Mouse (Mus musculus): ENCODE results near the gene Psma6. TPM values are rescaled to one million over a fixed set of nuclear protein-coding genes. Genes with fewer than 3 reads are reported as not detected.

The Psma6 gene
- polyA plus RNA-seq, 1 experiment, result 147 TPM

DNA sequence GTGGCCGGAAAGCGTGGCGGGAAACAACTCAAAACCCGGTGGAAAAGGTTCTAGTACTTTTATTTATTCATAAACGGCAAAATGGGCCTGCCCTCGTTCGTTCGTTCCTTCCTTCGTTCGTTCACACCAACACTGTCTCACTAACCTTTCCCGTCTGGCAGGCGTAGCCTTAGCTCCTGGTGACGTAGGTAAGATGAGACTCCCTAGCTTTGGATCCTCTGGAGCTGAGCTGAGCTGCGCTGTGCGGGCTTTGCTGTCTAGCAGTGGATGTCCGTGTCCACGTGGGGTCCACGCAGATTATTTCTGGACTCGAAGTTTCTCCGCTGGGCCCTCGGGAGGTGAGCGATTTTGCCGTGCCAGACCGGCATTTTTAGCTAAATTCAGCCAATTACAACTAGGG, 36.2 kb downstream of the Psma6 start:
- WGBS, result 94% methylated on average over 24 of the region's 24 CpGs

DNA sequence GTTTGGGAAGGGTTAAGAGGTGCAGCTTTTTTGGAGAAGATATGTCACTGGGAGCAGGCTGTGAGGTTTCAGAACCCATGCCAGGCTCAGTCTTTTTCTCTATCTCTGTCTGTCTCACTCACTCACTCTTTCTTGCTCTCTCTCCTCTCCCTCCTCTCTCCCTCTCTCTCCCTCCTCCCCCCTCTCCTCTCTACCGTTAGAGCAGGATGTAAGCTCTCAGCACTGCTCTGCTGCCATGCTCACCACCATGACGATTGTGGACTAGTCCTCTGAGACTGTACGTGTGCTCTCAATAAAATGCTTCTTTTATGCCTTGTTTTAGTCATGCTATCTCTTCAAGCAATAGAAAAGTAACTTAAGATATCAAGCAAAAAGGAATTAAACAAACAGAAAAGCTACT, 38.0 kb downstream of the Psma6 start:
- Histone ChIP-seq H3K27me3 (ENCODE audit: control insufficient read depth, insufficient read depth, low read length) (no peaks in the 10 kb centered on the region), H3K4me3 (replicated peaks; ENCODE audit: insufficient read depth, low read depth, low read length) (no peak overlapping the region), H3K4me1 (ENCODE audit: control insufficient read depth, insufficient read depth, low read length) (no peaks in the 10 kb centered on the region), H3K27ac (ENCODE audit: insufficient read depth, low read length) (no peak overlapping the region)
- DNase-seq, result no peak
- no peak for TF ChIP-seq CTCF (IDR thresholded peaks at IDR 0.05; ENCODE audit: borderline replicate concordance, insufficient read depth, low read depth, low read length)
- no peak for TF ChIP-seq POLR2A (IDR thresholded peaks at IDR 0.05; ENCODE audit: borderline replicate concordance, insufficient read depth, low read length)
- WGBS, result 30% methylated on average over 3 of the region's 3 CpGs

More for the DNA sequence above, 36.2 kb downstream of the Psma6 start:
- Histone ChIP-seq H3K27ac (ENCODE audit: insufficient read depth, low read length) (no peak overlapping the region), H3K27me3 (ENCODE audit: control insufficient read depth, insufficient read depth, low read length) (no peaks in the 10 kb centered on the region), H3K4me1 (ENCODE audit: control insufficient read depth, insufficient read depth, low read length) (no peaks in the 10 kb centered on the region), H3K4me3 (replicated peaks; ENCODE audit: insufficient read depth, low read depth, low read length) (no peak overlapping the region)
- no peak for DNase-seq
- TF ChIP-seq CTCF (IDR thresholded peaks at IDR 0.05; ENCODE audit: borderline replicate concordance, insufficient read depth, low read depth, low read length) (no peak), POLR2A (IDR thresholded peaks at IDR 0.05; ENCODE audit: borderline replicate concordance, insufficient read depth, low read length) (no peak)

DNA sequence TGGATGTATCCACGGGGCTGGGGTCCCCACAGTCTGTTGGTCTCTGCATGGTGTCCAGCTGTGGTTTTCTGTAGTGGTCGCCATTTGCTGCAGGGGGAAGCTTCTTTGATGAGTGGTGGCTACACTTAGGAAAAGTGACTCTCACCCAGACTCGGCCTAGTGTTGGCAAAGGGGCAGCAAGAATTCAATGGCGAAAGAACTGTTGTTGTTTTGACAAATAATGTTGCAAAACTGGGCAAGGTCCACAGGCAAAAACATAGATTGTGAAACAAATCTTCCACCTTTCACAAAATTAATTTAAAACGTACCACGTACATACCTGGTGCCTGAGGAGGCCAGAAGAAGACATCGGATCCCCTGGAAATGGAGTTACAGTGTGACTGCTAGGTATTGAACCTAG, 42.3 kb downstream of the Psma6 start:
- H3K4me3 ChIP-seq (replicated peaks; ENCODE audit: insufficient read depth, low read depth, low read length), result no peak overlapping the region
- H3K27ac ChIP-seq (ENCODE audit: insufficient read depth, low read length), result no peak overlapping the region
- WGBS, result 77% methylated on average over 7 of the region's 7 CpGs
- H3K27me3 ChIP-seq (ENCODE audit: control insufficient read depth, insufficient read depth, low read length), result no peaks in the 10 kb centered on the region
- TF ChIP-seq POLR2A (IDR thresholded peaks at IDR 0.05; ENCODE audit: borderline replicate concordance, insufficient read depth, low read length) (no peak), CTCF (IDR thresholded peaks at IDR 0.05; ENCODE audit: borderline replicate concordance, insufficient read depth, low read depth, low read length) (no peak)
- no peaks in the 10 kb centered on the region for H3K4me1 ChIP-seq (ENCODE audit: control insufficient read depth, insufficient read depth, low read length)
- DNase-seq, result no peak

- Histone ChIP-seq H3K27me3 (ENCODE audit: control insufficient read depth, insufficient read depth, low read length) (no peaks in the 10 kb centered on the region), H3K4me1 (ENCODE audit: control insufficient read depth, insufficient read depth, low read length) (no peaks in the 10 kb centered on the region; the same call in 1 of the 2 replicates), H3K27ac (ENCODE audit: insufficient read depth, low read length) (no peak overlapping the region), H3K4me3 (replicated peaks; ENCODE audit: insufficient read depth, low read depth, low read length) (no peak overlapping the region)
- WGBS, result 74% methylated on average over 8 of the region's 8 CpGs
- TF ChIP-seq POLR2A (IDR thresholded peaks at IDR 0.05; ENCODE audit: borderline replicate concordance, insufficient read depth, low read length) (no peak), CTCF (IDR thresholded peaks at IDR 0.05; ENCODE audit: borderline replicate concordance, insufficient read depth, low read depth, low read length) (no peak)
- DNase-seq, result no peak
Observed at GRCm38 (mm10) chr12:55429201-55429600, 45.2 kb downstream of the Psma6 start.

GRCm38 (mm10) chr12:55429956-55430355, 45.9 kb downstream of the Psma6 start:
- Histone ChIP-seq H3K4me3 (replicated peaks; ENCODE audit: insufficient read depth, low read depth, low read length) (no peak overlapping the region), H3K27me3 (ENCODE audit: control insufficient read depth, insufficient read depth, low read length) (no peaks in the 10 kb centered on the region), H3K4me1 (ENCODE audit: control insufficient read depth, insufficient read depth, low read length) (no peaks in the 10 kb centered on the region; the same call in 1 of the 2 replicates), H3K27ac (ENCODE audit: insufficient read depth, low read length) (no peak overlapping the region)
- DNase-seq, result no peak
- WGBS, result 92% methylated on average over 4 of the region's 4 CpGs
- TF ChIP-seq POLR2A (IDR thresholded peaks at IDR 0.05; ENCODE audit: borderline replicate concordance, insufficient read depth, low read length) (no peak), CTCF (IDR thresholded peaks at IDR 0.05; ENCODE audit: borderline replicate concordance, insufficient read depth, low read depth, low read length) (no peak)

DNA sequence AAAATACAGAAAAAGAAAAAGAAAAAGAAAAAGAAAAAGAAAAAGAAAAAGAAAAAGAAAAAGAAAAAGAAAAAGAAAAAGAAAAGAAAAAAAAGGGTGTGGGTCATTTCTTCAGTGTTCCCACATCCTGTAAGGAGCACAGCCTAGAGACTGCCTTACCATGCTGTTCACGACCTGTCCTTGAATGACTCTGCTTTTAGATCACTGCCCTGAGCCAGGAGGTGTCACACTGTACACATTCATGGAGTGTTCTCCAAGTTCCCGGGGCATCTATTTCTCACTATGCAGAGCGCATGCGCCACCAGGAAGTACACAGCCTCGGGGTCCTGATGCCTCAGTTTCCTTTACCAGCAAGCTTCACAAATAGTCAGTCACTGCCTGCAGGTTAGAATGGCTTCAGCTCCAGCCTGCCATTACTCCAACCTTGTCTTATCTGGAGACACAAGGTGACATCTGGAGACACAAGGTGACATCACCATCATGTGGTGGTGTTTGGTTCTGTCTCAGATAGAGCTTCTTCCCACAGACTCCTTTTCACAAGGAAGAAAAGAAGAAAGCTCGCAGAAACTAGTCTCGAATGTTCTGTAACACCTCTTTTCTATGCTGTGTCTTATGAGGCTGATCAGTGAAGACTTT, 48.4 kb downstream of the Psma6 start:
- Histone ChIP-seq H3K4me1 (ENCODE audit: control insufficient read depth, insufficient read depth, low read length) (no peaks in the 10 kb centered on the region; the same call in 1 of the 2 replicates), H3K27me3 (ENCODE audit: control insufficient read depth, insufficient read depth, low read length) (no peaks in the 10 kb centered on the region), H3K4me3 (replicated peaks; ENCODE audit: insufficient read depth, low read depth, low read length) (no peak overlapping the region), H3K27ac (ENCODE audit: insufficient read depth, low read length) (no peak overlapping the region)
- no peak for TF ChIP-seq POLR2A (IDR thresholded peaks at IDR 0.05; ENCODE audit: borderline replicate concordance, insufficient read depth, low read length)
- no peak for TF ChIP-seq CTCF (IDR thresholded peaks at IDR 0.05; ENCODE audit: borderline replicate concordance, insufficient read depth, low read depth, low read length)
- no peak for DNase-seq
- 87% methylated on average over 7 of the region's 7 CpGs for WGBS

DNA sequence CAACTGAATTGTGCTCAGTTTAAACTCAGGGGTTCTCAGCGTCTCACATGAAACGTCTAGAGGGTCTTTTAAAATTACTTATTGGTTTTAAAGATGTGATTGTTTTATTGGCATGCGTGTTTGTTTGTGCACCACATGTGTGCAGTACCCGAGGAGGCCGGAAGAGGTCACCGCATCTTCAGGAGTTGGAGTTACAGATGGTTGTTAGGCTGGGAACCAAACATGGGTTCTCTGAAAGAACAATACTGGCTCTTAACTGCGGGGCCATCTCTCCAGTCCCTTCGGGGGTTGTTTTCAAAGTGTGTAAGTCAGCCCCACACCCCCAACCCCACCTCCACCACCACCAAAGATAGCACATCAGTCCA, 48.9 kb downstream of the Psma6 start:
- Histone ChIP-seq H3K27ac (ENCODE audit: insufficient read depth, low read length) (no peak overlapping the region), H3K27me3 (ENCODE audit: control insufficient read depth, insufficient read depth, low read length) (no peaks in the 10 kb centered on the region), H3K4me3 (replicated peaks; ENCODE audit: insufficient read depth, low read depth, low read length) (no peak overlapping the region), H3K4me1 (ENCODE audit: control insufficient read depth, insufficient read depth, low read length) (no peaks in the 10 kb centered on the region; the same call in 1 of the 2 replicates)
- no peak for DNase-seq
- no peak for TF ChIP-seq POLR2A (IDR thresholded peaks at IDR 0.05; ENCODE audit: borderline replicate concordance, insufficient read depth, low read length)
- TF ChIP-seq CTCF (IDR thresholded peaks at IDR 0.05; ENCODE audit: borderline replicate concordance, insufficient read depth, low read depth, low read length), result no peak
- WGBS, result 96% methylated on average over 8 of the region's 8 CpGs

DNA sequence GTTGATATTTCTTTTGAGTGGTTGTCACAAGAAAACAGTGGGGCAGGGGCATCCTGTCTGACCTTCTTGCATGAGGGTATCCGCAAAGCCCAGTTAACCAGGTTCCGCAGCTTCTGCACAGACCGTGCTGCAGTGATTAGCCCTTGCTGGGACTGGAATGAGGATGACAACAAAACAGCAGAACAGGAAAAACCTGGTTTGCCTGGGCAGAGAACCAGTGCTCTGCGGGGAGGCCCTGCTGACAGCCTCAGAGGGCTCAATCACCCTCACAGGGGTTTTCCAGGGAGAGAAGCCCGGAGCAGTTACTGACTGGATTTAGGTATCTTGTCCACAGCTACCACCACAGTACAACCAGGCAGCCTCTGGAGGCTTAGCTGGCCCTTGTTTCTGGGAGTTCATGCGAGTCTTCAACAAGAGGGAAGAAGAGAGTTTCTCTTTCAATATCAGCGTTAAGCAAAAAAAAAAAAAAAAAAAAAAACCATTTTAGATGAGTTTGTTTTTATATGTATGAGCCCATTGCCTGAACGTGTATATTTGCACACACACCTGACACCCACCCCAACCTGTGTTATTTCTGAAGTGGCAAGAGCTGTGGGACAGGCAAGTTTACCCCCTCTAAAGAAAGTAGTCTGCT, 49.9 kb downstream of the Psma6 start:
- H3K4me1 ChIP-seq (ENCODE audit: control insufficient read depth, insufficient read depth, low read length), result peaks cover 10% of the 10 kb centered on the region
- peak; percentile 37 to 52 for DNase-seq
- 23% methylated on average over 8 of the region's 8 CpGs for WGBS
- H3K27ac ChIP-seq (ENCODE audit: insufficient read depth, low read length), result no peak overlapping the region
- TF ChIP-seq POLR2A (IDR thresholded peaks at IDR 0.05; ENCODE audit: borderline replicate concordance, insufficient read depth, low read length) (no peak), CTCF (IDR thresholded peaks at IDR 0.05; ENCODE audit: borderline replicate concordance, insufficient read depth, low read depth, low read length) (no peak)
- H3K4me3 ChIP-seq (replicated peaks; ENCODE audit: insufficient read depth, low read depth, low read length), result no peak overlapping the region
- no peaks in the 10 kb centered on the region for H3K27me3 ChIP-seq (ENCODE audit: control insufficient read depth, insufficient read depth, low read length)
